Mouse (Mus musculus) cerebellum, postnatal 14 days (tissue): ENCODE results near the gene Mfap3.
"Not testable (repeated sequence)": the region's sequence is repeated elsewhere in the genome, so short reads cannot be mapped to it uniquely, and the experiment has no call there.

ENCODE experiments used
- DNase-seq, 2 experiments: peaks; one replicate each; pipeline ENCODE4 v3.0.0; 2021; ENCODE audit warnings: mixed read lengths in 2 of 2

Gene Mfap3

GRCm38 (mm10) chr11:57531300-57531950 is 13.0 kb downstream of the Mfap3 start:
- DNase-seq = no peak

- DNase-seq = no peak
These were observed 13.8 kb downstream of the Mfap3 start for GRCm38 (mm10) chr11:57532306-57532705.

GRCm38 (mm10) chr11:57535912-57536311 is 17.4 kb downstream of the Mfap3 start:
- no peak for DNase-seq

GRCm38 (mm10) chr11:57539841-57540418 is 21.5 kb downstream of the Mfap3 start:
- no peak for DNase-seq

GRCm38 (mm10) chr11:57540681-57541080 is 22.2 kb downstream of the Mfap3 start:
- no peak for DNase-seq

GRCm38 (mm10) chr11:57548618-57549550 is 30.4 kb downstream of the Mfap3 start:
- peak; percentile 87 to 91 for DNase-seq

GRCm38 (mm10) chr11:57550230-57550629 is 31.8 kb downstream of the Mfap3 start:
- DNase-seq = peak in 1 of 2 experiments; percentile 28

GRCm38 (mm10) chr11:57551016-57551415 is 32.6 kb downstream of the Mfap3 start:
- no peak for DNase-seq

- DNase-seq = no peak
These were observed 34.7 kb downstream of the Mfap3 start for GRCm38 (mm10) chr11:57553015-57553780.

GRCm38 (mm10) chr11:57557936-57558335 is 39.5 kb downstream of the Mfap3 start:
- not testable (repeated sequence) for DNase-seq

- DNase-seq = no peak
These were observed 46.1 kb downstream of the Mfap3 start for GRCm38 (mm10) chr11:57564564-57564963.

GRCm38 (mm10) chr11:57566091-57567035 is 47.9 kb downstream of the Mfap3 start:
- peak; percentile 55 to 65 for DNase-seq

- DNase-seq = no peak
These were observed 50.6 kb downstream of the Mfap3 start for GRCm38 (mm10) chr11:57568950-57569490.

GRCm38 (mm10) chr11:57571035-57571434 is 52.6 kb downstream of the Mfap3 start:
- no peak for DNase-seq

GRCm38 (mm10) chr11:57573686-57574274 is 55.3 kb downstream of the Mfap3 start:
- DNase-seq = no peak

- DNase-seq = peak; percentile 49 to 78
These were observed 58.5 kb downstream of the Mfap3 start for GRCm38 (mm10) chr11:57576871-57577515.

- DNase-seq = peak; percentile 10 to 22
These were observed 64.6 kb downstream of the Mfap3 start for GRCm38 (mm10) chr11:57582818-57583635.
